Mouse (Mus musculus): ENCODE results near the gene Bahd1.

GRCm38 (mm10) chr2:118906118-118906492 is 5.9 kb downstream of the Bahd1 start:
- TF ChIP-seq CTCF (IDR thresholded peaks at IDR 0.05; ENCODE audit: extremely low read depth, insufficient read depth, low read length) (no peak), POLR2A (IDR thresholded peaks at IDR 0.05; ENCODE audit: extremely low read depth, insufficient read depth, low read length) (no peak)

Data from cortical plate, adult 2 months (tissue).